Mouse (Mus musculus): ENCODE data around the gene Dop1b. TPM values are rescaled to one million over a fixed set of nuclear protein-coding genes. Genes with fewer than 3 reads are reported as not detected.

The Dop1b gene
- polyA plus RNA-seq, 1 experiment = 102 TPM

- Histone ChIP-seq H3K4me3 (replicated peaks; ENCODE audit: insufficient read depth, low read depth, low read length) (no peak overlapping the region), H3K27me3 (ENCODE audit: control insufficient read depth, insufficient read depth, low read length) (no peaks in the 10 kb centered on the region), H3K27ac (ENCODE audit: insufficient read depth, low read length) (no peak overlapping the region), H3K4me1 (ENCODE audit: control insufficient read depth, insufficient read depth, low read length) (peaks cover 21% of the 10 kb centered on the region)
- 69% methylated on average over 15 of the region's 15 CpGs for WGBS
- no peak for TF ChIP-seq CTCF (IDR thresholded peaks at IDR 0.05; ENCODE audit: borderline replicate concordance, insufficient read depth, low read depth, low read length)
- no peak for TF ChIP-seq POLR2A (IDR thresholded peaks at IDR 0.05; ENCODE audit: borderline replicate concordance, insufficient read depth, low read length)
- DNase-seq = no peak
Measured at GRCm38 (mm10) chr16:93792981-93793630, 81.4 kb downstream of the Dop1b start.

- Histone ChIP-seq H3K4me1 (ENCODE audit: control insufficient read depth, insufficient read depth, low read length) (peaks cover 31% of the 10 kb centered on the region), H3K4me3 (replicated peaks; ENCODE audit: insufficient read depth, low read depth, low read length) (no peak overlapping the region), H3K27ac (ENCODE audit: insufficient read depth, low read length) (no peak overlapping the region), H3K27me3 (ENCODE audit: control insufficient read depth, insufficient read depth, low read length) (no peaks in the 10 kb centered on the region)
- DNase-seq = no peak
- TF ChIP-seq CTCF (IDR thresholded peaks at IDR 0.05; ENCODE audit: borderline replicate concordance, insufficient read depth, low read depth, low read length) (no peak), POLR2A (IDR thresholded peaks at IDR 0.05; ENCODE audit: borderline replicate concordance, insufficient read depth, low read length) (no peak)
- WGBS = 76% methylated on average over 5 of the region's 5 CpGs
Measured at GRCm38 (mm10) chr16:93794845-93795244, 83.1 kb downstream of the Dop1b start.

- no peak for DNase-seq
- Histone ChIP-seq H3K4me1 (ENCODE audit: control insufficient read depth, insufficient read depth, low read length) (peaks cover 31% of the 10 kb centered on the region), H3K27ac (ENCODE audit: insufficient read depth, low read length) (no peak overlapping the region), H3K4me3 (replicated peaks; ENCODE audit: insufficient read depth, low read depth, low read length) (no peak overlapping the region), H3K27me3 (ENCODE audit: control insufficient read depth, insufficient read depth, low read length) (no peaks in the 10 kb centered on the region)
- no peak for TF ChIP-seq POLR2A (IDR thresholded peaks at IDR 0.05; ENCODE audit: borderline replicate concordance, insufficient read depth, low read length)
- no peak for TF ChIP-seq CTCF (IDR thresholded peaks at IDR 0.05; ENCODE audit: borderline replicate concordance, insufficient read depth, low read depth, low read length)
- WGBS = 97% methylated on average over 5 of the region's 5 CpGs
Measured at GRCm38 (mm10) chr16:93795391-93795790, 83.7 kb downstream of the Dop1b start.

- Histone ChIP-seq H3K27ac (ENCODE audit: insufficient read depth, low read length) (peak overlapping the region; percentile 53), H3K4me3 (replicated peaks; ENCODE audit: insufficient read depth, low read depth, low read length) (no peak overlapping the region), H3K4me1 (ENCODE audit: control insufficient read depth, insufficient read depth, low read length) (peaks cover 31% of the 10 kb centered on the region), H3K27me3 (ENCODE audit: control insufficient read depth, insufficient read depth, low read length) (no peaks in the 10 kb centered on the region)
- no peak for TF ChIP-seq POLR2A (IDR thresholded peaks at IDR 0.05; ENCODE audit: borderline replicate concordance, insufficient read depth, low read length)
- TF ChIP-seq CTCF (IDR thresholded peaks at IDR 0.05; ENCODE audit: borderline replicate concordance, insufficient read depth, low read depth, low read length) = 0 out of 2 replicates have a peak, but pooled peaks have one; percentile 2
- WGBS = 20% methylated on average over 12 of the region's 12 CpGs
- peak; percentile 62 to 74 for DNase-seq
Measured at GRCm38 (mm10) chr16:93797021-93797840, 85.5 kb downstream of the Dop1b start.

- Histone ChIP-seq H3K27me3 (ENCODE audit: control insufficient read depth, insufficient read depth, low read length) (no peaks in the 10 kb centered on the region), H3K4me3 (replicated peaks; ENCODE audit: insufficient read depth, low read depth, low read length) (no peak overlapping the region), H3K27ac (ENCODE audit: insufficient read depth, low read length) (peak overlapping the region; percentile 53), H3K4me1 (ENCODE audit: control insufficient read depth, insufficient read depth, low read length) (peaks cover 31% of the 10 kb centered on the region)
- WGBS = 47% methylated on average over 11 of the region's 11 CpGs
- peak; percentile 30 to 38 for DNase-seq
- TF ChIP-seq CTCF (IDR thresholded peaks at IDR 0.05; ENCODE audit: borderline replicate concordance, insufficient read depth, low read depth, low read length) = no peak
- no peak for TF ChIP-seq POLR2A (IDR thresholded peaks at IDR 0.05; ENCODE audit: borderline replicate concordance, insufficient read depth, low read length)
Measured at GRCm38 (mm10) chr16:93797841-93798492, 86.3 kb downstream of the Dop1b start.

GRCm38 (mm10) chr16:93798623-93799022 is 86.9 kb downstream of the Dop1b start:
- no peak overlapping the region for H3K27ac ChIP-seq (ENCODE audit: insufficient read depth, low read length)
- WGBS = 45% methylated on average over 5 of the region's 5 CpGs
- DNase-seq = no peak
- TF ChIP-seq CTCF (IDR thresholded peaks at IDR 0.05; ENCODE audit: borderline replicate concordance, insufficient read depth, low read depth, low read length) (no peak), POLR2A (IDR thresholded peaks at IDR 0.05; ENCODE audit: borderline replicate concordance, insufficient read depth, low read length) (no peak)
- peaks cover 31% of the 10 kb centered on the region for H3K4me1 ChIP-seq (ENCODE audit: control insufficient read depth, insufficient read depth, low read length)
- H3K4me3 ChIP-seq (replicated peaks; ENCODE audit: insufficient read depth, low read depth, low read length) = no peak overlapping the region
- H3K27me3 ChIP-seq (ENCODE audit: control insufficient read depth, insufficient read depth, low read length) = no peaks in the 10 kb centered on the region

- H3K27ac ChIP-seq (ENCODE audit: insufficient read depth, low read length) = no peak overlapping the region
- WGBS = 50% methylated on average over 3 of the region's 3 CpGs
- no peak for TF ChIP-seq CTCF (IDR thresholded peaks at IDR 0.05; ENCODE audit: borderline replicate concordance, insufficient read depth, low read depth, low read length)
- TF ChIP-seq POLR2A (IDR thresholded peaks at IDR 0.05; ENCODE audit: borderline replicate concordance, insufficient read depth, low read length) = no peak
- DNase-seq = peak in 1 of 2 experiments; percentile 50
- H3K4me3 ChIP-seq (replicated peaks; ENCODE audit: insufficient read depth, low read depth, low read length) = no peak overlapping the region
- H3K4me1 ChIP-seq (ENCODE audit: control insufficient read depth, insufficient read depth, low read length) = peaks cover 31% of the 10 kb centered on the region
- no peaks in the 10 kb centered on the region for H3K27me3 ChIP-seq (ENCODE audit: control insufficient read depth, insufficient read depth, low read length)
Measured at GRCm38 (mm10) chr16:93799071-93799470, 87.4 kb downstream of the Dop1b start.

Data from cerebellum, adult 2 months (tissue).